Mouse (Mus musculus) testis, adult 2 months (tissue): ENCODE measurements around the gene Stpg3.

Source experiments
- CTCF ChIP-seq: fragments of 200-500 bp; IDR thresholded peaks from 2 replicates; pipeline ENCODE4 v1.5.1; 2012; ENCODE audit warnings: low read depth, mild to moderate bottlenecking, inconsistent platforms, low read length, moderate library complexity; ENCODE audit not compliant: control insufficient read depth, insufficient read depth, insufficient replicate concordance
- POLR2A ChIP-seq: fragments of 200-500 bp; IDR thresholded peaks from 2 replicates; pipeline ENCODE4 v1.6.1; 2012; ENCODE audit warnings: low read depth, mild to moderate bottlenecking, inconsistent platforms, low read length, moderate library complexity; ENCODE audit not compliant: control insufficient read depth

GRCm38 (mm10) chr2:25207593-25207992 is 6.8 kb downstream of the Stpg3 start:
- TF ChIP-seq CTCF (no peak), POLR2A (no peak)
